Mouse (Mus musculus) neural tube, embryonic 12.5 days (tissue): ENCODE measurements at regions not wholly inside any gene's neighbourhood (a gene's known extent, or its start where the extent isn't known, plus 50 kb on each side); places are given as distances from the start of the nearest gene placed in this dataset.

Source experiments
- ATAC-seq: fragments of 200-750 bp; cut with Nextera tagmentation; 2 replicates; pipeline ENCODE4 v1.8.0; 2017; ENCODE audit warnings: low read depth, mild to moderate bottlenecking, moderate TSS enrichment, moderate library complexity; ENCODE audit not compliant: low FRiP score
- H3K27ac ChIP-seq: fragments of 300-500 bp; sonication (generic); 2 replicates; pipeline ENCODE4 v1.5.1; 2016
- H3K27me3 ChIP-seq: fragments of 300-500 bp; sonication (generic); replicated peaks from 2 replicates; pipeline ENCODE4 v1.6.1; 2016; ENCODE audit warnings: mild to moderate bottlenecking
- H3K36me3 ChIP-seq: fragments of 300-500 bp; sonication (generic); 2 replicates; pipeline ENCODE4 v1.6.1; 2016; ENCODE audit warnings: mild to moderate bottlenecking
- H3K4me1 ChIP-seq: fragments of 300-500 bp; sonication (generic); 2 replicates; pipeline ENCODE4 v1.6.1; 2016
- H3K4me2 ChIP-seq: fragments of 300-500 bp; sonication (generic); replicated peaks from 2 replicates; pipeline ENCODE4 v1.6.1; 2016; ENCODE audit warnings: mild to moderate bottlenecking
- H3K4me3 ChIP-seq: fragments of 300-500 bp; sonication (generic); 2 replicates; pipeline ENCODE4 v1.5.1; 2016
- H3K9ac ChIP-seq: fragments of 300-500 bp; sonication (generic); 2 replicates; pipeline ENCODE4 v1.6.1; 2016; ENCODE audit warnings: mild to moderate bottlenecking
- H3K9me3 ChIP-seq: fragments of 300-500 bp; sonication (generic); 2 replicates; pipeline ENCODE4 v1.6.1; 2016; ENCODE audit warnings: mild to moderate bottlenecking
- WGBS: fragments of 180-500 bp; shearing (Covaris S2); methylation state at CpG from one replicate; pipeline ENCODE4 v1.1.7; 2016; 5-methylcytosine and 5-hydroxymethylcytosine counted together

DNA sequence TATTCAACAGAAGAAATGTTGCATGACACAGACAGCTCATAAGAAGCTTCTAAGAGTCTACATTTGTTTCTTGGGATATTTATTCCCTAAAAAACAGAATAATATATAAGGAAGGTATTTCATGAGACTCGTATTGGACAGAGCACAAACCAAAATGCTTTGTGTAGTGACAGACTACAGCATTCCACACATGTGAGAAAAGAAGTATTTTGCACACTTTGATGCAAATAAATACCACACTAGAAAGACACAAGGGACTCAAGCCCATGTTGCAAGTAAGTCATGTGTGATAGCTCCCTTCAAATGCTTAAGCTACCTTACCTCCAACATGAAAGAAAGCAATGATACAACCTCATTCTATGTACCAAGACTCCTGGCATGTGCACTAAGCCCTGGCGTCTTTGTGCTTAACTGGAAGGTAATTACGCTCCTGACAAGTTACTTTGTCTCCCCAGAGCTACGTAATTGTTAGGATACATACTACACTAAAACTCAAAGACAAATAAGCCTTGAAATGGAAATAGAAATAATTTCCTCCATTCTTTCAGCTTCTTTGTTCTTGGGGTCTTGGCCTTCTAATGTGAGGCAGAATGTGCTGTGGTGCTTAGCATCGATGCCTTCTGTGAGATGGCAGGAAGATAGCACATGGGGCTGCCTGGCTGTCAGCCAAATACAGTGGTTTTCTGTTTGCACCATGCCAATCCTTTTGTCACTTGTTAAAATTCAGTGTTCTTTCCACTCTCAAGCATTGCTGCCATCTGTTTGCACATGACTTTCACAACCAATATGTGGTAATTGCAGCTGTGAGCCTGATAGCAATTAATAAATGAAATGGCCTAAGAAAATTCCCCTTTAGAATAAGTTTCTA lies 1214.4 kb upstream of the Igfbp7 start:
- no peaks in the 10 kb centered on the region for H3K27me3 ChIP-seq
- H3K4me3 ChIP-seq, result no peak overlapping the region
- no peak overlapping the region for H3K9ac ChIP-seq
- H3K4me1 ChIP-seq, result no peaks in the 10 kb centered on the region
- H3K9me3 ChIP-seq, result no peaks in the 10 kb centered on the region
- 65% methylated on average over 5 of the region's 5 CpGs for WGBS
- H3K27ac ChIP-seq, result no peak overlapping the region
- no peaks in the 10 kb centered on the region for H3K36me3 ChIP-seq
- peak; percentile 76; the same call in 1 of the 2 replicates for ATAC-seq
- no peak overlapping the region for H3K4me2 ChIP-seq

GRCm38 (mm10) chr5:78608317-78608716 lies 1200.5 kb upstream of the Igfbp7 start:
- Histone ChIP-seq H3K4me2 (no peak overlapping the region), H3K27ac (no peak overlapping the region), H3K4me1 (no peaks in the 10 kb centered on the region), H3K27me3 (no peaks in the 10 kb centered on the region), H3K4me3 (no peak overlapping the region), H3K9me3 (no peaks in the 10 kb centered on the region), H3K36me3 (no peaks in the 10 kb centered on the region), H3K9ac (no peak overlapping the region)
- no peak for ATAC-seq
- 83% methylated on average over 4 of the region's 4 CpGs for WGBS

GRCm38 (mm10) chr5:78602599-78602998 lies 1194.8 kb upstream of the Igfbp7 start:
- Histone ChIP-seq H3K36me3 (no peaks in the 10 kb centered on the region), H3K4me3 (no peak overlapping the region), H3K4me2 (no peak overlapping the region), H3K27me3 (no peaks in the 10 kb centered on the region), H3K9ac (no peak overlapping the region), H3K9me3 (no peaks in the 10 kb centered on the region), H3K27ac (no peak overlapping the region), H3K4me1 (no peaks in the 10 kb centered on the region)
- no peak for ATAC-seq

- 85% methylated on average over 1 of the region's 1 CpGs for whole genome bisulfite sequencing
These were observed 1177.0 kb upstream of the Igfbp7 start for GRCm38 (mm10) chr5:78584823-78585222.

GRCm38 (mm10) chr5:78556946-78557345 lies 1149.1 kb upstream of the Igfbp7 start:
- Histone ChIP-seq H3K4me3 (no peak overlapping the region), H3K4me1 (no peaks in the 10 kb centered on the region), H3K27ac (no peak overlapping the region), H3K9me3 (no peaks in the 10 kb centered on the region), H3K4me2 (no peak overlapping the region), H3K9ac (no peak overlapping the region), H3K27me3 (no peaks in the 10 kb centered on the region), H3K36me3 (no peaks in the 10 kb centered on the region)
- ATAC-seq, result no peak
- 53% methylated on average over 1 of the region's 1 CpGs for WGBS

More at GRCm38 (mm10) chr5:78584823-78585222, 1177.0 kb upstream of the Igfbp7 start:
- no peak overlapping the region for H3K27ac ChIP-seq
- 0 out of 2 replicates have a peak, but pooled peaks have one; percentile 56 for ATAC-seq
- no peaks in the 10 kb centered on the region for H3K27me3 ChIP-seq
- H3K4me1 ChIP-seq, result no peaks in the 10 kb centered on the region
- H3K9ac ChIP-seq, result no peak overlapping the region
- no peaks in the 10 kb centered on the region for H3K9me3 ChIP-seq
- H3K4me3 ChIP-seq, result no peak overlapping the region
- no peaks in the 10 kb centered on the region for H3K36me3 ChIP-seq
- no peak overlapping the region for H3K4me2 ChIP-seq

DNA sequence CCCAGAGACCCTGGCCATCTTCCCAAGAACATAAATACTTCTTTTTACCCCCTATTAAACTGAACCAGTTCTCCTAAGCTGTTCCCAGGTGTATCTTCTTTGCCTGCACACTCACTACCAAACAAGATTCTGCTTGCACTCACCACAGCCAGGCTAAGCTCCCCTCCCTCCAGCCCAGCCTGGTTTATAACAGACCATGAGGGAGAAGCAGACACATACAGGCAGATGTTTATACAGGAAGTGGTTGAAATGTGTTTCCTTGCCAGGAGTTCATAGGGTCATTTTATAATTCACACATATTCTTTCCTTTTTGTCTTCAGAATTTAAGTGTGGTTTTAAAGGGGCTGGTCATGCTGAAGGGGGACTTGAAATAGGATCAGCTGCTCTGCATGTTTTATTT lies 1127.5 kb upstream of the Igfbp7 start:
- Histone ChIP-seq H3K4me1 (no peaks in the 10 kb centered on the region), H3K4me2 (no peak overlapping the region), H3K9ac (no peak overlapping the region), H3K4me3 (no peak overlapping the region), H3K36me3 (no peaks in the 10 kb centered on the region), H3K27me3 (no peaks in the 10 kb centered on the region), H3K27ac (no peak overlapping the region), H3K9me3 (no peaks in the 10 kb centered on the region)
- no peak for ATAC-seq
